Mouse (Mus musculus) hindbrain, embryonic 11.5 days (tissue): Measurements from ENCODE around the gene Lancl3. TPM values are rescaled to one million over a fixed set of nuclear protein-coding genes. Genes with fewer than 3 reads are reported as not detected.

Experiments
- ATAC-seq: fragments of 200-750 bp; cut with Nextera tagmentation; 2 replicates; pipeline ENCODE4 v1.8.0; 2017; ENCODE audit warnings: mild to moderate bottlenecking, moderate TSS enrichment, moderate library complexity; ENCODE audit not compliant: low FRiP score
- DNase-seq: peaks from one replicate; pipeline ENCODE4 v3.0.0-alpha.2; 2015; ENCODE audit warnings: low spot score
- H3K27ac ChIP-seq: fragments of 300-500 bp; sonication (generic); 2 replicates; pipeline ENCODE4 v1.5.1; 2014; ENCODE audit warnings: mild to moderate bottlenecking, low read depth, low read length
- H3K27me3 ChIP-seq: fragments of 300-500 bp; sonication (generic); 2 replicates; pipeline ENCODE4 v1.6.1; 2014; ENCODE audit warnings: mild to moderate bottlenecking, low read length, moderate library complexity, mixed read lengths; ENCODE audit not compliant: control insufficient read depth, insufficient read depth
- H3K36me3 ChIP-seq: fragments of 300-500 bp; sonication (generic); 2 replicates; pipeline ENCODE4 v1.6.1; 2014; ENCODE audit warnings: mild to moderate bottlenecking, low read length, moderate library complexity, mixed read lengths; ENCODE audit not compliant: control insufficient read depth, insufficient read depth
- H3K4me1 ChIP-seq: fragments of 300-500 bp; sonication (generic); replicated peaks from 2 replicates; pipeline ENCODE4 v1.6.1; 2014; ENCODE audit warnings: low read length, mixed read lengths; ENCODE audit not compliant: control insufficient read depth, insufficient read depth
- H3K4me2 ChIP-seq: fragments of 300-500 bp; sonication (generic); replicated peaks from 2 replicates; pipeline ENCODE4 v1.6.1; 2014; ENCODE audit warnings: mild to moderate bottlenecking, low read depth, low read length
- H3K4me3 ChIP-seq: fragments of 300-500 bp; sonication (generic); 2 replicates; pipeline ENCODE4 v1.5.1; 2014; ENCODE audit warnings: low read depth, low read length
- H3K9ac ChIP-seq: fragments of 300-500 bp; sonication (generic); 2 replicates; pipeline ENCODE4 v1.6.1; 2014; ENCODE audit warnings: low read depth, low read length
- H3K9me3 ChIP-seq: fragments of 300-500 bp; sonication (generic); 2 replicates; pipeline ENCODE4 v1.6.1; 2016; ENCODE audit warnings: low read length; ENCODE audit not compliant: control insufficient read depth
- WGBS: fragments of 180-500 bp; shearing (Covaris S2); extraction: QIAGEN DNeasy Blood & Tissue Kit; methylation state at CpG from one replicate; pipeline ENCODE4 v1.1.7; 2014; 5-methylcytosine and 5-hydroxymethylcytosine counted together
- polyA plus RNA-seq: library from polyadenylated mRNA; unstranded; fragments of >200 nt; fragmentation: Nextera tagmentation; extraction: Ambion mirVana; gene quantifications from 2 replicates; pipeline ENCODE4 v1.2.1, GENCODE M21; 2014

Lancl3 gene
- polyA plus RNA-seq, result 0.73 and 1.0 TPM in 2 replicates

DNA sequence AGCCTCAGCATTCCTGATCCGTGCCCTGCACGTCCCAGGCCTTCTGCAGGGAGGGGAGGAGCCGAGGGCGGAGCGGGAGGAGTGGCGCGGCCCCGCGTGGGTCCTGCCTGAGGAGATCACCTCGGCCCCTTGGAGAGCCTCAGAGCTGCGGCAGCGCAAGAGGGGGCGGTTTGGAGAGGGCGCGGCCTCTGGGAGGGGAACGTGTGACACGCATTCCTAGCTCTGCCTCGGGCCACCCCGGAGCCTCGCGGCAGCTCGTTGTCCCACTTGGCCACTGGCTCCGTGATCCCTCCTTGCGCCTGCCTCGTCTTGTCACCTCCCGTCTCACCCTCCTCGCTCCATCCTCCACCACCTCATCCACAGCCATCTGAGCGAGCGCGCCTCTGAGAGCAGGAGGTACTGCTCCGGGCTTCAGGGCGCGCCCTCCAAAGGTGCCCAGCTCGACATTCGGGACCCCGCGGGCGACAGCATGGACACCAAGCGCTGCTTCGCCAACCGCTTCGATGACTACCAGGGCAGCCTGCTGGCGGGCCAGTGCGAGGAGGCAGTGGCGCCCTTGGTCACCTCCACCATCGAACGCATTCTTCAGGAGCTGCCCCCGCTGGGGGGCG lies at the start of gene Lancl3:
Gene Lancl3 (plus strand): TSS at position 142 of the 611 bp plus-strand sequence.
- Histone ChIP-seq H3K9me3 (no peaks in the 10 kb centered on the region), H3K4me3 (peak within 1 kb of the TSS; percentile 35), H3K27me3 (peaks cover 11% of the 10 kb centered on the region), H3K4me2 (peak within 1 kb of the TSS; percentile 49), H3K27ac (no peak within 1 kb of the TSS), H3K4me1 (no peaks in the 10 kb centered on the region), H3K36me3 (no peaks in the 10 kb centered on the region), H3K9ac (peak within 1 kb of the TSS; percentile 23; the same call in 1 of the 2 replicates)
- 14% methylated on average over 34 of the region's 49 CpGs for WGBS
- ATAC-seq (peak; percentile 66), DNase-seq (peak; percentile 37)

DNA sequence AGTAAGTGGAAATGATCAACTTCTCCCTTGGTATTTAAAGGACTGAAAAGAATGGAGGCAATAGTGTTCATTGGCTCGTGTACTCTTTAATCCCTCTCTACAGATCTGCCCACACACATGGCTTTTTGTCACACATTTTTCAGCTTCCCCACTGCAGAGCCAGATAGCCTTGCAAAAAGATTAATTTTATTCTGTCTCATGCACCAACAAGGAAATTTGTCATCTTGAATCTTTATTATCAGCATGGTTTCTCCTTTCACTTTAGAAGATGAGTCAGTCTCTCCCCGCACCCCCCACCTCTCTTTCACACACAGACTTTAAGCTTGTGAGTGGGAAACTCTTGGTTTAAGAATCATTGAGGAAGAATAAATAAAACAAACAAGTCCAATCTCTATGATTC lies 20.7 kb upstream of the Lancl3 start:
- 65% methylated on average over 2 of the region's 2 CpGs for WGBS
- H3K36me3 ChIP-seq, result no peaks in the 10 kb centered on the region

DNA sequence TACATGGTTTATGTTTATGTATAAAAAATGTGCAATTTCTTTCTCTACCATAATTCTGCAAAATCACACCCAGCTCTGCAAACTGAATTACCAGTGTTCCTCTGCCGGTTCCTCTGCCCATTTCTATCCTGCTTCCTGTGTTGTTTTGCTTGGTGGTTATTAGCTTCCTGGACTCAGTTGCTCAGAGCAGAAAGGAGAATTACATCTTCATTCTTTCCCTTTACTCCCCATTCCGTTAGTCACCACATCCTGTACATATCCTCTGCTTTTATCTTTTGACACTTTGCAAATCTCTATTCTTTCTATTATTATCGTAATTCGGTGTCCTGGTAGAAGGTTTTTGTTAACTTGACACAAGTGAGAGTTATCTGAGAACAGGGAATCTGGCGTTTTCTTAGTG lies 18.1 kb upstream of the Lancl3 start:
- no peak overlapping the region for H3K9ac ChIP-seq
- ATAC-seq (no peak), DNase-seq (no peak)
- no peak overlapping the region for H3K4me2 ChIP-seq
- no peaks in the 10 kb centered on the region for H3K27me3 ChIP-seq
- 63% methylated on average over 5 of the region's 5 CpGs for WGBS
- H3K4me1 ChIP-seq, result no peaks in the 10 kb centered on the region
- H3K36me3 ChIP-seq, result no peaks in the 10 kb centered on the region
- no peak overlapping the region for H3K4me3 ChIP-seq
- H3K27ac ChIP-seq, result no peak overlapping the region
- H3K9me3 ChIP-seq, result no peaks in the 10 kb centered on the region

More for the DNA sequence above, 20.7 kb upstream of the Lancl3 start:
- no peak overlapping the region for H3K4me2 ChIP-seq
- H3K4me3 ChIP-seq, result no peak overlapping the region
- no peak overlapping the region for H3K27ac ChIP-seq
- ATAC-seq (no peak), DNase-seq (no peak)
- H3K27me3 ChIP-seq, result no peaks in the 10 kb centered on the region
- H3K4me1 ChIP-seq, result no peaks in the 10 kb centered on the region
- H3K9ac ChIP-seq, result no peak overlapping the region
- no peaks in the 10 kb centered on the region for H3K9me3 ChIP-seq

DNA sequence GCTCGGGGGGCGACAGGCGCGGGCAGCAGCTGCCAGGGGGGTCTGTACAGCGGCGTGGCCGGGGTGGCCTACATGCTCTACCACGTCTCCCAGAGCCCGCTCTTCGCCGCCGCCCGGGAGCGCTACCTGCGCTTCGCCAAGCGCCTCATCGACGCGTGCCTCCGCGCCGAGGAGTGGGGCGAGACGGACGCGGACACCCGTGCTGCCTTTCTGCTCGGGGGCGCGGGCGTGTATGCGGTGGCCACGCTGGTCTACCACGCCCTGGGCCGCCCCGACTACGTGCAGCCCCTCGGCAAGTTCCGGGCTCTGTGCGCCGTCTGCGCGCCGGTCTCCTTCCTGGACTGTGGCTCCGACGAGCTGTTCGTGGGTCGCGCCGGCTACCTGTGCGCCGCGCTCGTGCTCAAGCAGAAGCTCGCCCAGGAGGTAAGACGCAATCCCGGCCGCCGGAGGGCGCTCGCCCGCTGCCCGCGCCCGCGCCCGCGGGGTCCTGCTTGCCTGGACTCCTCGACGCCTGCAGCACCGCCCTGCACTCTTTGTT lies 747 bp downstream of the Lancl3 start:
- Histone ChIP-seq H3K36me3 (no peaks in the 10 kb centered on the region), H3K4me3 (peak overlapping the region; percentile 35), H3K9me3 (no peaks in the 10 kb centered on the region), H3K4me2 (peak overlapping the region; percentile 49), H3K27ac (no peak overlapping the region), H3K4me1 (no peaks in the 10 kb centered on the region), H3K27me3 (peaks cover 11% of the 10 kb centered on the region), H3K9ac (peak overlapping the region; percentile 23; the same call in 1 of the 2 replicates)
- DNase-seq, result peak; percentile 61
- WGBS, result 19% methylated on average over 25 of the region's 72 CpGs
- peak; percentile 69 for ATAC-seq

DNA sequence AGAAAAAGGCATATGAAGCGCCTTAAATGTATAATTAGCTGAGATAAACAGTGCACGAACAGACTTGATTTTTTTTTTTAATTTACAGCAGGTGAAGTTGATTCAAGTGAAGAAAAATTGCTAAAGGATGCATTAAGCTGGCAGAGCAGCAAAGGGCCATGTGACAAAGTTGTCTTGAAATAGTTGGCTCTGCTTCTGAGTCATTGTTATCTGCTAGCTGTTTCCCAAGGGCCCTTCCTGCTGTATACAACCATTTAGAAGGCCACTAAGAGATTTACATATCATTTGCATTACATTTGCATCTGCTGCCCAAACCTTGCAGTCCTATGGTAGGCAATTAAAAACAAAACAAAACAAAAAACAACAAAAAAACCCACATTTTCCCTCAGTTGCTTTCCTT lies 2.3 kb downstream of the Lancl3 start:
- H3K27ac ChIP-seq, result no peak overlapping the region
- no peak for DNase-seq
- H3K4me1 ChIP-seq, result no peaks in the 10 kb centered on the region
- no peak overlapping the region for H3K9ac ChIP-seq
- H3K9me3 ChIP-seq, result no peaks in the 10 kb centered on the region
- 72% methylated on average over 2 of the region's 2 CpGs for WGBS
- 0 out of 2 replicates have a peak, but pooled peaks have one; percentile 37 for ATAC-seq
- peaks cover 11% of the 10 kb centered on the region for H3K27me3 ChIP-seq
- no peak overlapping the region for H3K4me3 ChIP-seq
- no peak overlapping the region for H3K4me2 ChIP-seq
- H3K36me3 ChIP-seq, result no peaks in the 10 kb centered on the region

DNA sequence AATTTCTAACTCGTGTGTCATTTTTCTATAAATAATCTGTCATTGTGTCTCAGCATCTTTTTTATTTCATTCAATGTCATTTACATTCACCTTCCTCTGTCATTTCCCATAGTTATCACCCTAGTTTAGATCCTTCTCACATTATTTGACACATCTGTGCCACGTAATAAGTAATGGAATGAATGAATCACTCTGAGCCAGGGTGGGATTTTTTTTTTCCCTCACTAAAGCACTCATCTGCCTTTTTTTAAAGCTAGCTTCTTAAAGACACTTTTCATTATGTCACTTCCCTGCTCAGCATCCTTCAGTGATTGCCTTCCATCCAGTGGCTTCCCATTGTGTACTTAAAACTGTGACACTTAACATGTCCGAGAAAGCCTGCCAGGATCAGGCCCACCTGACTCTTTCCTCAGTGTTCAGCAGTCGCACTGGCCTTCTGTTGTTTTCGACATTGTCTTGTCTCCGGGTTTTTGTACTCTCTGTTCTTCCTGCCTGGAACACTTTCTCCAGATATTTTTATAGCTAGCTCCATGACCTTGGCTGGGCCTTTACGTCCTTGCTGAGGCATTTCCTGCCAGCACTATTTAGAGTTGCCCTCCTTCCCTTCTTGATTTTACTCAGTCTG lies 3.2 kb downstream of the Lancl3 start:
- no peak for ATAC-seq
- H3K9ac ChIP-seq, result no peak overlapping the region
- no peak overlapping the region for H3K27ac ChIP-seq
- no peaks in the 10 kb centered on the region for H3K9me3 ChIP-seq
- WGBS, result 75% methylated on average over 7 of the region's 7 CpGs
- no peak overlapping the region for H3K4me2 ChIP-seq
- H3K36me3 ChIP-seq, result no peaks in the 10 kb centered on the region
- no peaks in the 10 kb centered on the region for H3K4me1 ChIP-seq
- peaks cover 11% of the 10 kb centered on the region for H3K27me3 ChIP-seq
- no peak for DNase-seq
- no peak overlapping the region for H3K4me3 ChIP-seq

DNA sequence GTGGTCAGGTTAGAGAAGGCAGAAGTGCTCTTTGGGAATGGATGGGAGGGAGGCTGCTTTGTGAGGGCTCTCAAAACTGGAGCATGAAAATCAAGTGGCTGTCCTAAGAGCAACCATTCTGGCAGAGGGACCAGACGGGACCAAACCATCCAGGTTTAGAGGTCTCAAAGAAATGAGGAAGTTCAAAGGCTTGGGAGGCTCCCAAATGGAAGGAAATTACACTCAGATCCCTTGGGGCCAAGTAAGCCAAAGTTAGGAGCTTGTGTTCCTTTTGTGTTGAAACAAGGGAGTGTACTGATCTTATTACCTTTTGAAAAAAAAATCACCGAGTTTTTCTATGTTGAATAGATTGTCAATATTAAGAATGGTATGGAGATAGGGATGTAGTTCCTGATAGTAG lies 5.4 kb downstream of the Lancl3 start:
- no peaks in the 10 kb centered on the region for H3K9me3 ChIP-seq
- 70% methylated on average over 2 of the region's 2 CpGs for WGBS
- ATAC-seq, result no peak
- no peak overlapping the region for H3K4me2 ChIP-seq
- no peak overlapping the region for H3K4me3 ChIP-seq
- no peak overlapping the region for H3K27ac ChIP-seq
- no peaks in the 10 kb centered on the region for H3K4me1 ChIP-seq
- no peak overlapping the region for H3K9ac ChIP-seq
- H3K36me3 ChIP-seq, result no peaks in the 10 kb centered on the region
- peaks cover 5% of the 10 kb centered on the region; the same call in 1 of the 2 replicates for H3K27me3 ChIP-seq
- DNase-seq, result no peak

DNA sequence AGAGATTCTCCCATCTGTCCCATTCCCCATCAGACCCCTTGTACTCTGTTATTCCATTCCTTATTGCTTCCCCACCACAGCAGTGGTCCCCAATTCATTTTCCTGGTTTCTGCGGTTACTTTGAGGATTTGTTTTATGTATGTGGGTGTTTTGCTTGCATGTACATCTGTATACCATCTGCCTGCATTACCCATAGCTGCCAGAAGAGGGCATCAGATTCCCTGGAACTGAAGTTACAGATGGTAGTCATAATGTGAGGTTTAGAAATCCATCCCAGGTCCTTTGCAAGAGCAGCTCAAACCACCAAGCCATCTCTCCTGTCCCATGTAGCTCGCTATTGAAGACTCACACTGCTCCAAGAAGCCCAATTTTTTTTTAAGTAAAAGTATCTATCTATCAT lies 16.5 kb downstream of the Lancl3 start:
- H3K4me2 ChIP-seq, result no peak overlapping the region
- H3K9ac ChIP-seq, result no peak overlapping the region
- 77% methylated on average over 2 of the region's 2 CpGs for whole genome bisulfite sequencing
- no peaks in the 10 kb centered on the region for H3K36me3 ChIP-seq
- H3K9me3 ChIP-seq, result no peaks in the 10 kb centered on the region
- ATAC-seq (no peak), DNase-seq (peak; percentile 8)
- no peak overlapping the region for H3K27ac ChIP-seq
- no peaks in the 10 kb centered on the region for H3K4me1 ChIP-seq
- H3K27me3 ChIP-seq, result no peaks in the 10 kb centered on the region
- H3K4me3 ChIP-seq, result no peak overlapping the region

DNA sequence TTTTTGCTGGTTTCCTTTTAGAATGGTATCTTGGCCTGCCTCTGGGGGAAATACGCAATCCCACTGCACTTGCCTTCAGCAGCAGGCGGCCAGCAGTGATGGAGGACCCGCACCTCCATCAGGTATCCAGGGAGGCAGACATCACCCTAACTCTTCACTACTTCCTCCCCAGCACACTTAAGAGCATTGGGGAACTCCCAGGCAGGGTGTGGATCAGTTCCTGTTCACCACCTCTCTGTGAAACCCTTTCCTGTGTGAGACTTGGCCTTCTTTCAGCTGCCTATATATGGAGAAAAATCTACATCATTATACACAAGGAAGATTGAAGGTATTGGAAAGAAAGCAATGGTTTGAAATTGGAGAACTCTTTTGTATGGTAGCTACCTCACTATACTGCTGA lies 19.9 kb downstream of the Lancl3 start:
- DNase-seq, result no peak
- no peak for ATAC-seq
- Histone ChIP-seq H3K27me3 (no peaks in the 10 kb centered on the region), H3K36me3 (no peaks in the 10 kb centered on the region), H3K4me2 (no peak overlapping the region), H3K9me3 (no peaks in the 10 kb centered on the region), H3K4me3 (no peak overlapping the region), H3K27ac (no peak overlapping the region), H3K4me1 (no peaks in the 10 kb centered on the region), H3K9ac (no peak overlapping the region)
- WGBS, result 93% methylated on average over 3 of the region's 3 CpGs
